Mouse (Mus musculus) midbrain, postnatal 0 days (tissue): ENCODE data around the gene Vmn1r139. TPM values are rescaled to one million over a fixed set of nuclear protein-coding genes. Genes with fewer than 3 reads are reported as not detected.
"Not testable (repeated sequence)": the region's sequence is repeated elsewhere in the genome, so short reads cannot be mapped to it uniquely, and the experiment has no call there.

Experiments
- ATAC-seq: fragments of 200-750 bp; cut with Nextera tagmentation; 2 replicates; pipeline ENCODE4 v1.8.0; 2017; ENCODE audit warnings: moderate number of reproducible peaks, mild to moderate bottlenecking, moderate TSS enrichment, moderate library complexity; ENCODE audit not compliant: low FRiP score
- DNase-seq: peaks from one replicate; pipeline ENCODE4 v3.0.0-alpha.2; 2015; ENCODE audit warnings: low spot score
- H3K27ac ChIP-seq: fragments of 300-500 bp; sonication (generic); 2 replicates; pipeline ENCODE4 v1.5.1; 2014; ENCODE audit warnings: low read depth, mild to moderate bottlenecking, low read length, mixed read lengths
- H3K27me3 ChIP-seq: fragments of 300-500 bp; sonication (generic); 2 replicates; pipeline ENCODE4 v1.6.1; 2014; ENCODE audit warnings: low read length, control low read depth, mixed read lengths; ENCODE audit not compliant: insufficient read depth
- H3K36me3 ChIP-seq: fragments of 300-500 bp; sonication (generic); 2 replicates; pipeline ENCODE4 v1.6.1; 2014; ENCODE audit warnings: low read length, control low read depth, mixed read lengths; ENCODE audit not compliant: insufficient read depth
- H3K4me1 ChIP-seq: fragments of 300-500 bp; sonication (generic); 2 replicates; pipeline ENCODE4 v1.6.1; 2014; ENCODE audit warnings: mild to moderate bottlenecking, control low read depth, antibody characterized with exemption, low read length, mixed read lengths; ENCODE audit not compliant: insufficient read depth
- H3K4me2 ChIP-seq: fragments of 300-500 bp; sonication (generic); 2 replicates; pipeline ENCODE4 v1.6.1; 2014; ENCODE audit warnings: low read depth, mild to moderate bottlenecking, low read length, mixed read lengths; ENCODE audit not compliant: poor library complexity, severe bottlenecking
- H3K4me3 ChIP-seq: fragments of 300-500 bp; sonication (generic); 2 replicates; pipeline ENCODE4 v1.5.1; 2014; ENCODE audit warnings: low read depth, mild to moderate bottlenecking, low read length, moderate library complexity
- H3K9ac ChIP-seq: fragments of 300-500 bp; sonication (generic); replicated peaks from 2 replicates; pipeline ENCODE4 v1.6.1; 2014; ENCODE audit warnings: mild to moderate bottlenecking, low read length, moderate library complexity, mixed read lengths; ENCODE audit not compliant: poor library complexity, severe bottlenecking
- H3K9me3 ChIP-seq: fragments of 300-500 bp; sonication (generic); 2 replicates; pipeline ENCODE4 v1.6.1; 2016; ENCODE audit warnings: low read length, control low read depth
- WGBS: fragments of 180-500 bp; shearing (Covaris S2); extraction: QIAGEN DNeasy Blood & Tissue Kit; methylation state at CpG from one replicate; pipeline ENCODE4 v1.1.7; 2014; 5-methylcytosine and 5-hydroxymethylcytosine counted together
- polyA plus RNA-seq: library from polyadenylated mRNA; unstranded; fragments of >200 nt; fragmentation: Nextera tagmentation; extraction: Ambion mirVana; gene quantifications from 2 replicates; pipeline ENCODE4 v1.2.1, GENCODE M21; 2015
- total RNA-seq: library from RNA; depleted of rRNA; stranded (reverse); fragments of >200 nt; gene quantifications from 2 replicates; pipeline ENCODE4 v1.2.3, GENCODE M21; 2014; rRNA removed

Vmn1r139 gene
- total RNA-seq (not detected in 2 replicates), polyA plus RNA-seq (not detected in 2 replicates)

DNA sequence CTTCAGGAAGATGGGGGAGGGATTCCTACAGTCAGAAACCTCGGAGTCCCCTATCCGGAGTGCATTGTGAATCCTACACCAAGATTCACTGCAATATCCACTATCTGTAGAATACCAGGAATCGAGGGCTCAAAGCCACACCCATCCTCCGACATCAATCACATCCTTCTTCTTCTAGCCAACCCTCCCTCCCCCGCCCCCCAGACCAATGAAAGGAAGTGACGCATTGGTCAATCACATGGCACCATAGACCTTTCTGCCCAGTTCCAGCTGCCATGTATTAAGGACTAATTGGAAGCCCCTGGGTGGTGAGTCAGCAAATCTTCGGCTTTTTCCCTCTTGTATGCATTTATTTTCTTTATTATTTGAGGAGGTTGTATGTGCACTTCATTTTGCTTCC is at the start of gene Vmn1r139:
TSS of gene Vmn1r139 (plus strand) at position 301 of the 400 bp plus-strand sequence.
- H3K4me3 ChIP-seq, H3K9me3 ChIP-seq, H3K27ac ChIP-seq, H3K27me3 ChIP-seq, H3K36me3 ChIP-seq, ATAC-seq, DNase-seq, H3K4me1 ChIP-seq, H3K9ac ChIP-seq, H3K4me2 ChIP-seq: not testable (repeated sequence)
- no CpG with 5 or more reads among the region's 7 CpGs for whole genome bisulfite sequencing

DNA sequence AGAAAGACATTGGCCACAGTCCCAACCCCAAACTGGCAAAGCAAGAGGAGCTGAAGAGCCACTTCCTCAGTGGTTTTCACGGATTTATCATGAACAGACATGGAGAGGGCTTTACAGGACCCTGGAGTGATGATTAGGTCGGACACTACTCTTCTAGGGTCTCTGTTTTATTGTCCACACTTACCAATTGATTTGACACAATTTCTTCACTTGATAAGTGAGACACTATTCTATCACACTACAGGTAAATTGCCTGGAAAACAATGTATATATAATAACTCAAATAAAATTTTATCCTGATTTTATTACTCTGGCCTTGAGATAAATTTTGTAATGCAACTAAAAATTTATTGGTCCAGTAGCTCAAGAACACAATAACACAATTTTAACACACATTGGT is 40.1 kb upstream of the Vmn1r139 start, which contains the start of gene Vmn1r138:
TSS of gene Vmn1r138 (minus strand) at position 101 of the 400 bp plus-strand sequence.
- not testable (repeated sequence) for H3K27ac ChIP-seq, H3K36me3 ChIP-seq, H3K4me1 ChIP-seq, ATAC-seq, H3K4me3 ChIP-seq, H3K9ac ChIP-seq, H3K4me2 ChIP-seq, H3K9me3 ChIP-seq, DNase-seq, H3K27me3 ChIP-seq
- no CpG with 5 or more reads among the region's 2 CpGs for WGBS

DNA sequence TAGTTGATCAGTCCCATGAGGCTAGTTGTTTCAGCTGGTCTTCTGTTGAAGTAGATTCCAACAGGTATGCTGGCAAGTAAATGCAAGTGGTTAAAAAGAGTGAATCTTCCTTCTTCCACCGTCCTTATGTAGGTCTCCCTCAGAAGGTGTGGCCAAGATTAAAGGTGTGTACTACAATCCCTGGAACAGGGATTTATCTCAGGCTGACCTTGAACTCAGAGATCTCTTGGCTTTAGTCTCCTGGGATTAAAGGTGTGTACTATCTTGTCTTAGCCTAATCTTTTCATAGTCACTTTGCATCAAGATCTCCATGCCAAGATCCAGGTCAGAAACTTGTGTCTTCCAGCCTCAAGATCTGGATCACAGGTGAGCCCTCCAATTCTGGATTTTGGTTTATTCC is 12.7 kb upstream of the Vmn1r139 start, which contains the start of gene Gm6176:
TSS of gene Gm6176 (minus strand) at position 101 of the 400 bp plus-strand sequence.
- not testable (repeated sequence) for H3K4me1 ChIP-seq, H3K27ac ChIP-seq, H3K27me3 ChIP-seq, ATAC-seq, DNase-seq, H3K4me2 ChIP-seq, H3K4me3 ChIP-seq, H3K36me3 ChIP-seq, H3K9ac ChIP-seq, H3K9me3 ChIP-seq
- no CpG with 5 or more reads among the region's 1 CpGs for WGBS

DNA sequence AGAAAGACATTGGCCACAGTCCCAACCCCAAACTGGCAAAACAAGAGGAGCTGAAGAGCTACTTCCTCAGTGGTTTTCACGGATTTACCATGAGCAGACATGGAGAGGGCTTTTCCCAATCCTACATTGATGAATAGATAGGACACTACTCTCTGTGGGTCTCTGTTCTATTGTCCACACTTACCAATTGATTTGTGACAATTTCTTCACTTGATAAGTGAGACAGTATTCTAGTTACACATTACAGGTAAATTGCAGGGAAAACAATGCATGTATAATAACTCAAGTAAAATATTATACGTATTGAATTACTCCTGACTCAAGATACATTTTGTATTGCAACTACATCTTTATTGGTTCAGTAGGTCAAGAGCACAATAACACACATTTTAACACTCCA is 49.3 kb downstream of the Vmn1r139 start, which contains the start of gene Gm16451:
TSS of gene Gm16451 (minus strand) at position 101 of the 400 bp plus-strand sequence.
- WGBS: no CpG with 5 or more reads among the region's 2 CpGs
- not testable (repeated sequence) for DNase-seq, H3K27me3 ChIP-seq, H3K4me3 ChIP-seq, H3K36me3 ChIP-seq, H3K9ac ChIP-seq, ATAC-seq, H3K4me1 ChIP-seq, H3K4me2 ChIP-seq, H3K27ac ChIP-seq, H3K9me3 ChIP-seq

DNA sequence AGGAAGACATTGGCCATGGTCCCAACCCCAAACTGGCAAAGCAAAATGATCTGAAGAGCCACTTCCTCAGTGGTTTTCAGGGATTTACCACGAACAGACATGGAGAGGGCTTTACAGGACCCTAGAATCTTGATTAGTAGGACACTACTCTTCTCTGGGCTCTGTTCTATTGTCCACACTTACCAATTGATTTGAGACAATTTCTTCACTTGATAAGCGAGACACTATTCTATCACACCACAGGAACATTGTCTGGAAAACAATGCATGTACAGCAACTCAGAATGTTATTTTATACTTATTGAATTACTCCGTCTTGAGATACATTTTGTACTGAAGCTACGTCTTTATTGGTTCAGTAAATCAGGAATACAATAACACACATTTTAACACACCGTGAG is 65.8 kb downstream of the Vmn1r139 start, which contains the start of gene Gm10666:
TSS of gene Gm10666 (minus strand) at position 101 of the 400 bp plus-strand sequence.
- H3K9me3 ChIP-seq, H3K4me3 ChIP-seq, H3K36me3 ChIP-seq, H3K27me3 ChIP-seq, H3K9ac ChIP-seq, H3K4me2 ChIP-seq, DNase-seq, H3K4me1 ChIP-seq, H3K27ac ChIP-seq, ATAC-seq: not testable (repeated sequence)
- WGBS: no CpG with 5 or more reads among the region's 5 CpGs

Other genes with a start within 250 kb of the Vmn1r139 start
- gene Vmn1r135, start 236.7 kb upstream of the Vmn1r139 start, total RNA-seq: not detected in 2 replicates
- not detected in 2 replicates for gene Vmn1r135, start 236.7 kb upstream of the Vmn1r139 start, polyA plus RNA-seq
- gene Gm5725, start 224.8 kb upstream of the Vmn1r139 start, total RNA-seq: not detected in 2 replicates
- not detected in 2 replicates for gene Gm5725, start 224.8 kb upstream of the Vmn1r139 start, polyA plus RNA-seq
- gene Gm5891, start 147.8 kb upstream of the Vmn1r139 start, total RNA-seq: not detected in 2 replicates
- not detected in 2 replicates for gene Gm5891, start 147.8 kb upstream of the Vmn1r139 start, polyA plus RNA-seq
- not detected in 2 replicates for gene Vmn1r137, start 74.5 kb upstream of the Vmn1r139 start, total RNA-seq
- not detected in 2 replicates for gene Vmn1r137, start 74.5 kb upstream of the Vmn1r139 start, polyA plus RNA-seq
- gene Vmn1r138, start 40.2 kb upstream of the Vmn1r139 start, total RNA-seq: not detected in 2 replicates
- not detected in 2 replicates for gene Vmn1r138, start 40.2 kb upstream of the Vmn1r139 start, polyA plus RNA-seq
- gene Gm6176, start 12.8 kb upstream of the Vmn1r139 start, total RNA-seq: not detected in 2 replicates
- not detected in 2 replicates for gene Gm6176, start 12.8 kb upstream of the Vmn1r139 start, polyA plus RNA-seq
- not detected in 2 replicates for gene Gm16451, start 49.2 kb downstream of the Vmn1r139 start, total RNA-seq
- not detected in 2 replicates for gene Gm16451, start 49.2 kb downstream of the Vmn1r139 start, polyA plus RNA-seq
- not detected in 2 replicates for gene Gm10666, start 65.7 kb downstream of the Vmn1r139 start, total RNA-seq
- gene Gm10666, start 65.7 kb downstream of the Vmn1r139 start, polyA plus RNA-seq: not detected in 2 replicates
- not detected in 2 replicates for gene Vmn1r142, start 95.0 kb downstream of the Vmn1r139 start, total RNA-seq
- gene Vmn1r142, start 95.0 kb downstream of the Vmn1r139 start, polyA plus RNA-seq: not detected in 2 replicates
- gene Vmn1r143, start 120.3 kb downstream of the Vmn1r139 start, total RNA-seq: not detected in 2 replicates
- gene Vmn1r143, start 120.3 kb downstream of the Vmn1r139 start, polyA plus RNA-seq: not detected in 2 replicates
- not detected in 2 replicates for gene Gm8653, start 132.2 kb downstream of the Vmn1r139 start, total RNA-seq
- not detected in 2 replicates for gene Gm8653, start 132.2 kb downstream of the Vmn1r139 start, polyA plus RNA-seq
- gene Gm8453, start 160.4 kb downstream of the Vmn1r139 start, total RNA-seq: not detected in 2 replicates
- gene Gm8453, start 160.4 kb downstream of the Vmn1r139 start, polyA plus RNA-seq: not detected in 2 replicates